Mouse (Mus musculus) hindbrain, embryonic 10.5 days (tissue): ENCODE measurements around the gene Bola3. TPM values are rescaled to one million over a fixed set of nuclear protein-coding genes. Genes with fewer than 3 reads are reported as not detected.

Source experiments
- DNase-seq: peaks from one replicate; pipeline ENCODE4 v3.0.0-alpha.2; 2017; ENCODE audit warnings: low spot score
- H3K27ac ChIP-seq: fragments of 300-500 bp; sonication (generic); 2 replicates; pipeline ENCODE4 v1.5.1; 2016; ENCODE audit warnings: mild to moderate bottlenecking, moderate library complexity
- H3K27me3 ChIP-seq: fragments of 300-500 bp; sonication (generic); 2 replicates; pipeline ENCODE4 v1.6.1; 2016; ENCODE audit warnings: mild to moderate bottlenecking; ENCODE audit not compliant: poor library complexity, insufficient read depth, severe bottlenecking
- H3K36me3 ChIP-seq: fragments of 300-500 bp; sonication (generic); 2 replicates; pipeline ENCODE4 v1.6.1; 2016; ENCODE audit warnings: mild to moderate bottlenecking, moderate library complexity
- H3K4me1 ChIP-seq: fragments of 300-500 bp; sonication (generic); replicated peaks from 2 replicates; pipeline ENCODE4 v1.6.1; 2016; ENCODE audit warnings: mild to moderate bottlenecking
- H3K4me3 ChIP-seq: fragments of 300-500 bp; sonication (generic); 2 replicates; pipeline ENCODE4 v1.5.1; 2016; ENCODE audit warnings: mild to moderate bottlenecking, moderate library complexity
- H3K9me3 ChIP-seq: fragments of 300-500 bp; sonication (generic); 2 replicates; pipeline ENCODE4 v1.6.1; 2016; ENCODE audit warnings: mild to moderate bottlenecking, moderate library complexity
- WGBS: fragments of 180-500 bp; shearing (Covaris S2); methylation state at CpG from one replicate; pipeline ENCODE4 v1.1.7; 2016; 5-methylcytosine and 5-hydroxymethylcytosine counted together
- polyA plus RNA-seq: library from polyadenylated mRNA; unstranded; fragments of >200 nt; fragmentation: Nextera tagmentation; extraction: Ambion mirVana; gene quantifications from 2 replicates; pipeline ENCODE4 v1.2.1, GENCODE M21; 2016

Bola3 gene
- polyA plus RNA-seq, 1 experiment from 2014 or later = 138 TPM

- WGBS = 83% methylated on average over 7 of the region's 7 CpGs
Measured at GRCm38 (mm10) chr6:83351490-83352160, 2.7 kb downstream of the Bola3 start.

GRCm38 (mm10) chr6:83352666-83353410, 3.9 kb downstream of the Bola3 start:
- Histone ChIP-seq H3K9me3 (no peaks in the 10 kb centered on the region), H3K27ac (no peak overlapping the region), H3K36me3 (peaks cover 64% of the 10 kb centered on the region), H3K4me3 (no peak overlapping the region), H3K27me3 (no peaks in the 10 kb centered on the region), H3K4me1 (peaks cover 24% of the 10 kb centered on the region)
- DNase-seq = no peak
- 94% methylated on average over 24 of the region's 24 CpGs for WGBS

More at GRCm38 (mm10) chr6:83351490-83352160, 2.7 kb downstream of the Bola3 start:
- Histone ChIP-seq H3K9me3 (no peaks in the 10 kb centered on the region), H3K27ac (no peak overlapping the region), H3K4me1 (peaks cover 24% of the 10 kb centered on the region), H3K27me3 (no peaks in the 10 kb centered on the region), H3K4me3 (no peak overlapping the region), H3K36me3 (peaks cover 54% of the 10 kb centered on the region)
- no peak for DNase-seq

GRCm38 (mm10) chr6:83354856-83355781, 6.2 kb downstream of the Bola3 start:
- H3K9me3 ChIP-seq = no peaks in the 10 kb centered on the region
- H3K4me1 ChIP-seq = peaks cover 8% of the 10 kb centered on the region
- no peak overlapping the region for H3K27ac ChIP-seq
- no peak for DNase-seq
- 86% methylated on average over 9 of the region's 9 CpGs for WGBS
- no peak overlapping the region for H3K4me3 ChIP-seq
- H3K36me3 ChIP-seq = peaks cover 84% of the 10 kb centered on the region
- no peaks in the 10 kb centered on the region for H3K27me3 ChIP-seq

- Histone ChIP-seq H3K27ac (no peak overlapping the region), H3K27me3 (no peaks in the 10 kb centered on the region), H3K36me3 (peaks cover 93% of the 10 kb centered on the region), H3K9me3 (no peaks in the 10 kb centered on the region), H3K4me3 (no peak overlapping the region), H3K4me1 (no peaks in the 10 kb centered on the region)
- DNase-seq = peak; percentile 84
- 21% methylated on average over 7 of the region's 7 CpGs for WGBS
Measured at GRCm38 (mm10) chr6:83356569-83357138, 7.7 kb downstream of the Bola3 start.

- H3K27me3 ChIP-seq = no peaks in the 10 kb centered on the region
- no peaks in the 10 kb centered on the region for H3K4me1 ChIP-seq
- no peaks in the 10 kb centered on the region for H3K9me3 ChIP-seq
- H3K36me3 ChIP-seq = peaks cover 91% of the 10 kb centered on the region
- WGBS = 93% methylated on average over 10 of the region's 10 CpGs
- H3K27ac ChIP-seq = no peak overlapping the region
- no peak overlapping the region for H3K4me3 ChIP-seq
- DNase-seq = no peak
Measured at GRCm38 (mm10) chr6:83357436-83357835, 8.5 kb downstream of the Bola3 start.

- Histone ChIP-seq H3K27ac (no peak overlapping the region), H3K36me3 (peaks cover 92% of the 10 kb centered on the region), H3K4me3 (no peak overlapping the region), H3K4me1 (peaks cover 2% of the 10 kb centered on the region; the same call in 1 of the 2 replicates), H3K9me3 (no peaks in the 10 kb centered on the region), H3K27me3 (no peaks in the 10 kb centered on the region)
- WGBS = 89% methylated on average over 11 of the region's 11 CpGs
- no peak for DNase-seq
Measured at GRCm38 (mm10) chr6:83361523-83362248, 12.7 kb downstream of the Bola3 start.

GRCm38 (mm10) chr6:83363075-83363474, 14.1 kb downstream of the Bola3 start:
- Histone ChIP-seq H3K4me1 (peaks cover 2% of the 10 kb centered on the region; the same call in 1 of the 2 replicates), H3K9me3 (no peaks in the 10 kb centered on the region), H3K27me3 (no peaks in the 10 kb centered on the region), H3K36me3 (peaks cover 93% of the 10 kb centered on the region), H3K4me3 (no peak overlapping the region), H3K27ac (no peak overlapping the region)
- WGBS = 92% methylated on average over 12 of the region's 12 CpGs
- DNase-seq = no peak

- no peaks in the 10 kb centered on the region for H3K9me3 ChIP-seq
- DNase-seq = no peak
- no peaks in the 10 kb centered on the region for H3K27me3 ChIP-seq
- H3K36me3 ChIP-seq = peaks cover 98% of the 10 kb centered on the region
- 94% methylated on average over 21 of the region's 21 CpGs for WGBS
- 0 out of 2 replicates have a peak, but pooled peaks cover 2% of the 10 kb centered on the region for H3K4me1 ChIP-seq
- H3K4me3 ChIP-seq = no peak overlapping the region
- no peak overlapping the region for H3K27ac ChIP-seq
Measured at GRCm38 (mm10) chr6:83370316-83370965, 21.5 kb downstream of the Bola3 start.

GRCm38 (mm10) chr6:83371350-83371749, 22.4 kb downstream of the Bola3 start:
- H3K4me1 ChIP-seq = 0 out of 2 replicates have a peak, but pooled peaks cover 1% of the 10 kb centered on the region
- H3K27ac ChIP-seq = no peak overlapping the region
- H3K36me3 ChIP-seq = peaks cover 100% of the 10 kb centered on the region
- no peak for DNase-seq
- no peaks in the 10 kb centered on the region for H3K9me3 ChIP-seq
- WGBS = 84% methylated on average over 3 of the region's 3 CpGs
- no peak overlapping the region for H3K4me3 ChIP-seq
- H3K27me3 ChIP-seq = no peaks in the 10 kb centered on the region

GRCm38 (mm10) chr6:83373704-83374300, 24.9 kb downstream of the Bola3 start:
- Histone ChIP-seq H3K9me3 (no peaks in the 10 kb centered on the region), H3K27me3 (no peaks in the 10 kb centered on the region), H3K4me3 (no peak overlapping the region), H3K36me3 (peaks cover 100% of the 10 kb centered on the region), H3K4me1 (no peaks in the 10 kb centered on the region), H3K27ac (no peak overlapping the region)
- WGBS = 88% methylated on average over 9 of the region's 9 CpGs
- DNase-seq = no peak
